11 mouse cellular contexts compared by ENCODE assay signal in the genomic region with DNA sequence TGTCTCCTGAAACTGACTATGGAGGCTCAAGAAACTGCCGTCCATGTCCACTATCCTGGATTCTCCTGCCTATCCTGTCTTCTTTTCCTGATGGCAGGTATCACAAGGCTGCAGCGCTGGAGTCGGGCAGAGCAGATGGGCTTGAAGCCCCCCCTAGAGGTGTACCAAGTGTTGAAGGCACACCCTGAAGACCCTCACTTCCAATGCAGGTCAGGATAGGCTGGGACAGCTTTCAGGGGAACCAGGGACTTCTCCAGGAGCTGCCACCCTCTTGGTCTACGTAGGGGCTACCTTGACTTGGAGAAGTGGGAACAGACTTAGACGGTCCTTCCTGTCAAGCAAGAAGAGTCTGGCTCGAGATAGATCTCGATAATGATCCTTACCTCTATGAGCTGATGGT. TPM values are rescaled to one million over a fixed set of nuclear protein-coding genes. Genes with fewer than 3 reads are reported as not detected.
DNase-seq lines count a peak whose midpoint lies in the region; ATAC-seq and TF ChIP-seq lines count a peak whose summit lies in the region.
"Had no signal": no experiment of that assay in that cellular context is flagged by ENCODE, and none has a peak within 500 bp of the region (broad histone marks: within the 10 kb centered on the region; RNA-seq: fewer than 3 reads in every experiment).

No protein-coding gene starts in this region.

- WGBS in heart, postnatal 0 days, result 77% methylated on average over 7 of the region's 7 CpGs
- 80% methylated on average over 7 of the region's 7 CpGs for WGBS in hindbrain, postnatal 0 days
- WGBS in midbrain, postnatal 0 days, result 81% methylated on average over 7 of the region's 7 CpGs

- no peak overlapping the region; the same call in 1 of the 2 replicates for H3K9ac ChIP-seq in heart, postnatal 0 days (replicated peaks; ENCODE audit: low read depth, low read length)
- H3K9ac ChIP-seq in hindbrain, postnatal 0 days (replicated peaks; ENCODE audit: low read length), result peak overlapping the region; percentile 59; the same call in 1 of the 2 replicates
- H3K9ac ChIP-seq in midbrain, postnatal 0 days (replicated peaks; ENCODE audit: low read length, poor library complexity, severe bottlenecking), result 0 out of 2 replicates have a peak overlapping the region, but pooled peaks have one; percentile 24

- H3K27me3 ChIP-seq in heart, postnatal 0 days (ENCODE audit: control insufficient read depth, insufficient read depth, low read length), result no peaks in the 10 kb centered on the region
- H3K27me3 ChIP-seq in hindbrain, postnatal 0 days (ENCODE audit: insufficient read depth, low read length), result no peaks in the 10 kb centered on the region
- peaks cover 3% of the 10 kb centered on the region; the same call in 1 of the 2 replicates for H3K27me3 ChIP-seq in midbrain, postnatal 0 days (ENCODE audit: insufficient read depth, low read length)

- H3K9me3 ChIP-seq in heart, postnatal 0 days (replicated peaks; ENCODE audit: control insufficient read depth, low read length), result no peaks in the 10 kb centered on the region
- H3K9me3 ChIP-seq in hindbrain, postnatal 0 days (ENCODE audit: low read length), result no peaks in the 10 kb centered on the region
- no peaks in the 10 kb centered on the region for H3K9me3 ChIP-seq in midbrain, postnatal 0 days (ENCODE audit: low read length)

- TF ChIP-seq POLR2A in cortical plate, adult 2 months (IDR thresholded peaks at IDR 0.05; ENCODE audit: extremely low read depth, insufficient read depth, low read length), result no peak

- no peak for TF ChIP-seq EP300 in heart, postnatal 0 days (IDR thresholded peaks at IDR 0.05; ENCODE audit: low read depth)

- H3K27ac ChIP-seq in heart, postnatal 0 days (ENCODE audit: low read depth), result peak overlapping the region; percentile 79
- no peak overlapping the region for H3K27ac ChIP-seq in cortical plate, adult 2 months (ENCODE audit: insufficient read depth, low read length)
- H3K27ac ChIP-seq in hindbrain, postnatal 0 days, result peak overlapping the region; percentile 77
- no peak overlapping the region for H3K27ac ChIP-seq in midbrain, postnatal 0 days (ENCODE audit: low read depth, low read length)

- TF ChIP-seq CTCF in heart, postnatal 0 days (IDR thresholded peaks at IDR 0.05; ENCODE audit: low read depth), result no peak; the same call in 1 of the 2 replicates
- no peak for TF ChIP-seq CTCF in cortical plate, adult 2 months (IDR thresholded peaks at IDR 0.05; ENCODE audit: extremely low read depth, insufficient read depth, low read length)
- no peak for TF ChIP-seq CTCF in hindbrain, postnatal 0 days (IDR thresholded peaks at IDR 0.05; ENCODE audit: low read depth)
- TF ChIP-seq CTCF in midbrain, postnatal 0 days (IDR thresholded peaks at IDR 0.05), result no peak

- H3K36me3 ChIP-seq in heart, postnatal 0 days (replicated peaks; ENCODE audit: control insufficient read depth, insufficient read depth, low read length), result no peaks in the 10 kb centered on the region
- no peaks in the 10 kb centered on the region for H3K36me3 ChIP-seq in hindbrain, postnatal 0 days (ENCODE audit: insufficient read depth, low read length)
- H3K36me3 ChIP-seq in midbrain, postnatal 0 days (ENCODE audit: insufficient read depth, low read length), result no peaks in the 10 kb centered on the region

- H3K4me3 ChIP-seq in heart, postnatal 0 days (ENCODE audit: low read depth, low read length), result no peak overlapping the region
- peak overlapping the region; percentile 45; the same call in 1 of the 2 replicates for H3K4me3 ChIP-seq in cortical plate, adult 2 months (ENCODE audit: insufficient read depth, low read length)
- no peak overlapping the region for H3K4me3 ChIP-seq in hindbrain, postnatal 0 days (ENCODE audit: low read length)
- H3K4me3 ChIP-seq in midbrain, postnatal 0 days (ENCODE audit: low read depth, low read length), result 0 out of 2 replicates have a peak overlapping the region, but pooled peaks have one; percentile 47

- DNase-seq in heart, postnatal 0 days (ENCODE audit: low spot score), result no peak
- no peak for DNase-seq in heart, postnatal 25 days (ENCODE audit: low spot score)
- no peak for DNase-seq in hindbrain, postnatal 0 days (ENCODE audit: low spot score)
- DNase-seq in midbrain, postnatal 0 days (ENCODE audit: low spot score), result no peak
- DNase-seq in cerebellum, adult 11-12 months, result no peak
- DNase-seq in embryo, embryonic 10 days (ENCODE audit: low spot score), result no peak
- DNase-seq in cerebellum, adult 11 months, result no peak
- DNase-seq: cerebellum, postnatal 14 days; kidney, adult 2 months had no signal

- peaks cover 5% of the 10 kb centered on the region; the same call in 1 of the 2 replicates for H3K4me1 ChIP-seq in heart, postnatal 0 days (ENCODE audit: control insufficient read depth, insufficient read depth)
- peaks cover 5% of the 10 kb centered on the region for H3K4me1 ChIP-seq in cortical plate, adult 2 months (ENCODE audit: control insufficient read depth, insufficient read depth, low read length)
- peaks cover 6% of the 10 kb centered on the region; the same call in 1 of the 2 replicates for H3K4me1 ChIP-seq in hindbrain, postnatal 0 days (ENCODE audit: insufficient read depth, low read length)
- H3K4me1 ChIP-seq in midbrain, postnatal 0 days (ENCODE audit: insufficient read depth, low read length), result peaks cover 4% of the 10 kb centered on the region; the same call in 1 of the 2 replicates

- no peak for ATAC-seq in heart, postnatal 0 days (ENCODE audit: insufficient read depth, low read depth)
- no peak for ATAC-seq in hindbrain, postnatal 0 days
- no peak for ATAC-seq in midbrain, postnatal 0 days (ENCODE audit: low FRiP score)

- H3K4me2 ChIP-seq in heart, postnatal 0 days (ENCODE audit: low read depth, low read length), result peak overlapping the region; percentile 80; the same call in 1 of the 2 replicates
- peak overlapping the region; percentile 80 for H3K4me2 ChIP-seq in hindbrain, postnatal 0 days (ENCODE audit: low read depth, low read length)
- H3K4me2 ChIP-seq in midbrain, postnatal 0 days (ENCODE audit: low read depth, low read length, poor library complexity, severe bottlenecking), result peak overlapping the region; percentile 76

- intact Hi-C loops in heart, postnatal 25 days (cut with DNase I), result no loop called here

RNA-seq across cellular contexts. Expression of gene Pold4, which starts 1.0 kb away (rescaled TPM):
- total RNA-seq in heart, postnatal 0 days (2014; rRNA removed; ENCODE audit: low replicate concordance), result 18.6 and 30.8 TPM in 2 replicates
- 23.0 and 27.9 TPM in 2 replicates for polyA plus RNA-seq in heart, postnatal 0 days (2015; fragmentation: Nextera tagmentation; extraction: Ambion mirVana)
- 10 to 100 TPM in 1 of 2 experiments, 1 to 10 TPM in 1; 9.7 to 11.1 TPM for total RNA-seq in heart, postnatal 25 days (2021)
- 38.9 and 39.7 TPM in 2 replicates for polyA plus RNA-seq in cortical plate, adult 2 months (2012; rRNA removed)
- total RNA-seq in hindbrain, postnatal 0 days (2014; rRNA removed), result 28.1 and 28.7 TPM in 2 replicates
- polyA plus RNA-seq in hindbrain, postnatal 0 days (2015; fragmentation: Nextera tagmentation; extraction: Ambion mirVana), result 24.5 and 26.2 TPM in 2 replicates
- 20.9 and 37.7 TPM in 2 replicates for total RNA-seq in midbrain, postnatal 0 days (2014; rRNA removed)
- 20.8 and 26.8 TPM in 2 replicates for polyA plus RNA-seq in midbrain, postnatal 0 days (2015; fragmentation: Nextera tagmentation; extraction: Ambion mirVana)

RNA-seq across cellular contexts. Expression of gene AC109138.7, which starts 18.5 kb away (rescaled TPM):
- total RNA-seq in heart, postnatal 0 days (2014; rRNA removed; ENCODE audit: low replicate concordance), result not detected in 2 replicates
- not detected in 2 replicates for polyA plus RNA-seq in heart, postnatal 0 days (2015; fragmentation: Nextera tagmentation; extraction: Ambion mirVana)
- not detected for total RNA-seq in heart, postnatal 25 days (2021)
- polyA plus RNA-seq in cortical plate, adult 2 months (2012; rRNA removed), result not detected in 2 replicates
- total RNA-seq in hindbrain, postnatal 0 days (2014; rRNA removed), result not detected in 2 replicates
- polyA plus RNA-seq in hindbrain, postnatal 0 days (2015; fragmentation: Nextera tagmentation; extraction: Ambion mirVana), result not detected in 2 replicates
- not detected in 2 replicates for total RNA-seq in midbrain, postnatal 0 days (2014; rRNA removed)
- not detected in 2 replicates for polyA plus RNA-seq in midbrain, postnatal 0 days (2015; fragmentation: Nextera tagmentation; extraction: Ambion mirVana)
- total RNA-seq: ES-E14 had no signal

RNA-seq across cellular contexts. Expression of gene Clcf1, which starts 18.6 kb away (rescaled TPM):
- total RNA-seq in heart, postnatal 0 days (2014; rRNA removed; ENCODE audit: low replicate concordance), result 3.4 and 14.7 TPM in 2 replicates
- 0.67 and 0.91 TPM in 2 replicates for polyA plus RNA-seq in heart, postnatal 0 days (2015; fragmentation: Nextera tagmentation; extraction: Ambion mirVana)
- 1 to 10 TPM in 1 of 2 experiments, under 1 TPM in 1; 0.94 to 2.0 TPM for total RNA-seq in heart, postnatal 25 days (2021)
- 2.4 and 2.8 TPM in 2 replicates for polyA plus RNA-seq in cortical plate, adult 2 months (2012; rRNA removed)
- 0.42 and 3.8 TPM in 2 replicates for total RNA-seq in hindbrain, postnatal 0 days (2014; rRNA removed)
- 0.83 TPM in 2 replicates for polyA plus RNA-seq in hindbrain, postnatal 0 days (2015; fragmentation: Nextera tagmentation; extraction: Ambion mirVana)
- 0.99 and 1.2 TPM in 2 replicates for total RNA-seq in midbrain, postnatal 0 days (2014; rRNA removed)
- 0.28 and 0.44 TPM in 2 replicates for polyA plus RNA-seq in midbrain, postnatal 0 days (2015; fragmentation: Nextera tagmentation; extraction: Ambion mirVana)

RNA-seq across cellular contexts. Expression of gene Rad9a, which starts 31.2 kb away (rescaled TPM):
- total RNA-seq in heart, postnatal 0 days (2014; rRNA removed; ENCODE audit: low replicate concordance), result 9.5 and 12.3 TPM in 2 replicates
- 9.5 and 9.7 TPM in 2 replicates for polyA plus RNA-seq in heart, postnatal 0 days (2015; fragmentation: Nextera tagmentation; extraction: Ambion mirVana)
- total RNA-seq in heart, postnatal 25 days (2021), result 1 to 10 TPM; 5.3 to 5.8 TPM
- polyA plus RNA-seq in cortical plate, adult 2 months (2012; rRNA removed), result 17.3 and 18.4 TPM in 2 replicates
- 15.8 and 25.8 TPM in 2 replicates for total RNA-seq in hindbrain, postnatal 0 days (2014; rRNA removed)
- 13.7 and 14.6 TPM in 2 replicates for polyA plus RNA-seq in hindbrain, postnatal 0 days (2015; fragmentation: Nextera tagmentation; extraction: Ambion mirVana)
- 18.0 and 22.8 TPM in 2 replicates for total RNA-seq in midbrain, postnatal 0 days (2014; rRNA removed)
- polyA plus RNA-seq in midbrain, postnatal 0 days (2015; fragmentation: Nextera tagmentation; extraction: Ambion mirVana), result 14.7 and 17.0 TPM in 2 replicates

RNA-seq across cellular contexts. Expression of gene Ssh3, which starts 36.3 kb away (rescaled TPM):
- 11.5 and 11.6 TPM in 2 replicates for total RNA-seq in heart, postnatal 0 days (2014; rRNA removed; ENCODE audit: low replicate concordance)
- 6.2 and 6.4 TPM in 2 replicates for polyA plus RNA-seq in heart, postnatal 0 days (2015; fragmentation: Nextera tagmentation; extraction: Ambion mirVana)
- 1 to 10 TPM; 5.8 to 6.6 TPM for total RNA-seq in heart, postnatal 25 days (2021)
- 148 and 177 TPM in 2 replicates for polyA plus RNA-seq in cortical plate, adult 2 months (2012; rRNA removed)
- 64.6 and 69.6 TPM in 2 replicates for total RNA-seq in hindbrain, postnatal 0 days (2014; rRNA removed)
- polyA plus RNA-seq in hindbrain, postnatal 0 days (2015; fragmentation: Nextera tagmentation; extraction: Ambion mirVana), result 18.9 and 21.8 TPM in 2 replicates
- 40.6 and 67.7 TPM in 2 replicates for total RNA-seq in midbrain, postnatal 0 days (2014; rRNA removed)
- polyA plus RNA-seq in midbrain, postnatal 0 days (2015; fragmentation: Nextera tagmentation; extraction: Ambion mirVana), result 18.6 and 20.7 TPM in 2 replicates

Comparison
In these comparisons a context has a peak if more than half of its experiments do, and no peak if none do; other contexts are left out.
1. H3K27ac ChIP-seq: peak in heart, postnatal 0 days (single experiment) and hindbrain, postnatal 0 days (single experiment); none in cortical plate, adult 2 months (single experiment) and midbrain, postnatal 0 days (single experiment).
2. H3K4me3 ChIP-seq: peak in cortical plate, adult 2 months (single experiment) and midbrain, postnatal 0 days (single experiment); none in heart, postnatal 0 days (single experiment) and hindbrain, postnatal 0 days (single experiment).
3. Peak in every context shown above with its lines, with median percentiles within 50 percentile points of each other: H3K4me2 ChIP-seq.